Mouse (Mus musculus) retina, embryonic 14.5 days (tissue): ENCODE data around the gene Ramac.
A peak's percentile ranks its signal among the peaks of the same experiment; 100 is the strongest.

Experiments used
- DNase-seq: peaks from one replicate; pipeline ENCODE4 v3.0.0-alpha.2; 2015; ENCODE audit warnings: low spot score

Ramac gene

DNA sequence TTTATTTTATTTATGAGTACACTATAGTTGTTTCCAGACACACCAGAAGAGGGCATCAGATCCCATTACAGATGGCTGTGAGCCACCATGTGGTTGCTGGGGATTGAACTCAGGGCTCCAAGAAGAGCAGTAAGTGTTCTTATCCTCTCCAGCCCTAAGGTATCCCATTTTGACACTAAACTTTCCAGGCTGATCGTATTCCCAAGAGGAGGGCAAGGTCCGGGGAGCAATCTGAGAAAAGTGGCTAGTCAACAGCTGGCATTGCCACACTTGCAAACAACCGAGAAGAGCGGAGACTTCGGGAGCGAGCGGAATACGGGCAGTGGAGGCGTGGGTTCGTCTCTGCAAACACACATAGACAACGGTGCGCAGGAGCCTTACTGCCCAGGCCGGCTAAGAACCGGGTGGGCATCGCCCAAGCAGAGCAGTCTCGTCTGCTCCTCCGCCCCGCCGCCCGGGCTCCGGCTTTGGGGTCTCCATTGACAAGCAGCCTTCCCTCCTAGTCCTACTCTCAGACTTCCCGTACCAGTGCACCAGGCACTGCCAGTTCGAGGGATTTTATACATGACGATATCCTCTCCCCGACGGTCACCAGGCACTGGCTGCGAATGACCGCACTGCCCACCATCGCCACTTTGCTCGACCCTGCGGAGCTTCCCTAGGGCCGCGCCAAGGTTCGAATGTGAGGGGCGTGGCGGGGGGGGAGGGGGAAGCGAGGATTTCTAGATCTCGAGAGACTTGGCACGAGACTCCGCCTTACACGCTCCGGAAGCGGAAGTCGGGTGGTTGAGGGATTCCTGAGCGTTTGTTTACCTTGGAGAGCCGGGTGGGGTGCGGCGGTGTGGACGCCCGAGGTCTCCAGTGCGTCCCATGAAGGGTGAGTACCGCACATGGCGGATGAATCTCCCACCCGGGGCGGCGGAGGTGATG, at the start of gene Ramac:
Ramac (plus strand) TSS at position 746 of the 930 bp plus-strand sequence.
- peak; percentile 96 for DNase-seq

DNA sequence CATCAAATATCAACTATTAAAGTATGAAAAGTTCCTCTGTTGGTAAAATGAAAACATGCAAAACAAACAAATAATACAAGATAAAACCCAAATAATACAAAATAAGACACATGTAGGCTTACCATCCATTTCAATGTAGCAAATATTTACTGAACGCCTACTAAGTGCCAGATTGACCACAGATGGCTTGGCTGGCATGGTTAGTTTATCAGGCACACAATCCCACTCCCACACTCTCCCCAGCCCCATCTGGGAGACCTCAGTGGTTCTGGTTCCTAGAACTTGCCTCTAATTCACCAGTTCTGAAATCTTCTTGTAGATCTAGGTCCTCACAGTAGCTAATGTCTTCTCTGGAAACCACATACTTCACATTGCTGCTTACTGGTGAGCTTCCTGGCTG, 44.1 kb upstream of the Ramac start:
- DNase-seq: no peak

DNA sequence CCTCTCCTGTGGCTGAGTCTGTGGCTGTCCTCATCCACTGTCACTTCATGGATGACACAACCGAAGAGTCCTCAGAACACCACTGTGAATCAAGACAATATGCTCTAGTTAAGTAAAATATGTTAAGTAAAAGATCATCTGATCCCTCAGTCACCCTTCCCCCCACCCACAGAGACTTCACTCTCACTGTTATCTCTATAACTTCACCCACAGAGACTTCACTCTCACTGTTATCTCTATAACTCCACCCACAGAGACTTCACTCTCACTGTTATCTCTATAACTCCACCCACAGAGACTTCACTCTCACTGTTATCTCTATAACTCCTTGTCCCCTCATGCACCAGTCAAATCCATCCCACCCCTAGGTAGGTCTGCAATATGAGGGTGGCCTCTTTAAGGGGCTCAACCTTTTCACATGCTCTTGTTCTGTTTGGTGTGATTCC, 43.5 kb upstream of the Ramac start:
- no peak for DNase-seq

DNA sequence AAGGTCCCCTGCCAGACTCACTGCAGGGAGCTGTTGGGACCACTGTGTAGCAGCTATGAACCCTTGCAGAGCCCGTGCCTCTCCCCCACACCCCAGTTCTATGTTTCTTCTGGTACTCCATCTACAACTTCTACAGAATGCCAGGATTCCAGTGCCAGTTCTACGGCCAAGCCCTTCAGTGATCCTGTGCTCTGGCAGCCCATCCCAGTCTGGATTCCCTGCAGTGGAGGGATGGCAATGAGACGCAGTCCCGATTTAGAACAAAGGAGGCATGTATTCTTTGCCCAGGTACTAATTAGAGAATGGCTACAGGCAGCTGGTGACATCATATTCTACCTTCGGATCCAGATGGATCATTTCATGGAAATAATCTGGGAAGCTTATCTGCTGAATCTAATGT, 41.5 kb upstream of the Ramac start:
- DNase-seq: no peak

DNA sequence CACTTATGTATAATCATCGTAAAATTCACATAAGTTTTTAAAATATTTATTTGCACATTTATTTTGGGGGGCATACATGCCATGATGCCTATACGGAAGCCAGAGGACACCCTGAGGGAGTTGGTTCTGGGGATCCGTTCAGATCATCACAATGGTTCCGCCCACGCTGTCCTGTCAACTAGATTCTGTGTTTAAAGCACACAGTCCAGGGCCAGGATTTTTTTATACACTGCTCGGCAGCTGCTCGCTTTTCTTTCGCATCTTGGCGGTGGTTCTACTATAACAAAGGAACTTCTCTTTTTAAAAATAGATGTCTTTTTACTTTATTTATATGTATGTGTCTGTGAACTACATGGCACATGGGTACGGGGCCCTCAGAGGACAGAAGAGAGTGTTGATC, 38.9 kb upstream of the Ramac start:
- DNase-seq: no peak

DNA sequence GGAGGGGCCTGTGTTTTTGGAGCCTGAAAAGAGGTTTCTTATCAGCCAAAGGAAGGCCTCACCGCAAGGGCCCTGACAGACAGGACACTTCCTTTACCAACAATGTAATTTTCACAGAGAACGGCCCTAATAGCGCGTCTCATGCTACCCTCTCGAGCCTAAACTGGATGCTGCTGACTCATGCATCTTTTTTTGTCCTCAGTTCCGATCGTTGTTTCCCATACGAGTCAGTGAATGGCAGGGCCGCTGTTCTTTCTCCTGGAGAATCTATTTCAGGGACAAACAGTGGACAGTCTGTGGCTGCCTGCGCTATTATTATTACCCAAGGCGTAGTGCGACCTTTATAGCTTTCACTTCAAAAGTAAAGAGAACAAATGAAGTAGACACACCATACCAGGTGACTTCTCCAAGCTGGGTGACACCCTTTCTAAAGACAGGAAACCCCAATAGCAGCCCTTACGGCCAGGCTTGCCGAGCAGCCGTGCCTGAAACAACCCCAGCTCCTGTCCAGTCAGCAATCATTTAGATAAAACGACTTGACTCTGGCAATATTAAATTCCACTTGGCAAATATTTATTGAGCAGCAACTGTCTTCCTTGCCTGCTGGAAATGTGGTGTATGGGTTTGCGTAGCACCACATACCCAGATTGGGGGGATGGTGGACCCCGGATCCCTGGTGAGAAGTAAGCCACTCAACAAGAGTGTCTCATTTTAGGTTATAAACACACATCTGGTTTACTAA, 36.6 kb upstream of the Ramac start:
- no peak for DNase-seq

DNA sequence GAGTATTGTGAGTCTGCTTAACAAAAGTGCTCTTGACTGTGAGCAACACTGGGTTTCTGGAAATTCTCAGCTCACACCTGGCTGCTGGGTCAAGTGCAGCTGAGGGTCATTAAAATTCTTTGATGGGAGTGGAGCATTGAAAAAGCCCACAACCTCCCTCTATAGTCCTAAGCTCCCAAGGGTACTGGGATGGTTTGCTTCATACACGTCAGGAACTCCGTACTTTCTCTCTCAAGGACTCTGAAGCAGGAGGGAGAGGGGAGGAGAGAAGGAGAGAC, 36.1 kb upstream of the Ramac start:
- no peak for DNase-seq

DNA sequence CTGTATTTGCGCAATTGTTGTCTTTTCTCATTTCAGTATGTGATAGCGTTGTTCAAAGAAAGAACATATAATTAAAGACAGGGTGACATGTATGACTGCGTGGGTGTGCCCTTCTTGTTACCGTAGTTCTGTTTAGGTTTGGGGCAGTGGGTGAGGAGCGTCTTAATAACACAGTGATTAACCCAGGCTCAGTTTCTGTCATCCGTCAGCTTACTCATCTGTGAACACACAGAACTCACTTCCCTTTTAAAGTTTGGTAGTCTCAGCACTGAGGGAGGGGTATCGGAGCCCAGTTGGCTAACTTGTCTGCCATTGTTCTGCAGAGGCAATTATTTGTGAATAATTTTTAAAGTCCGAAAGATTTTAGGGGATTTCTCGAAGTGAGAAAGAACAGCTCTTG, 35.0 kb upstream of the Ramac start:
- no peak for DNase-seq

DNA sequence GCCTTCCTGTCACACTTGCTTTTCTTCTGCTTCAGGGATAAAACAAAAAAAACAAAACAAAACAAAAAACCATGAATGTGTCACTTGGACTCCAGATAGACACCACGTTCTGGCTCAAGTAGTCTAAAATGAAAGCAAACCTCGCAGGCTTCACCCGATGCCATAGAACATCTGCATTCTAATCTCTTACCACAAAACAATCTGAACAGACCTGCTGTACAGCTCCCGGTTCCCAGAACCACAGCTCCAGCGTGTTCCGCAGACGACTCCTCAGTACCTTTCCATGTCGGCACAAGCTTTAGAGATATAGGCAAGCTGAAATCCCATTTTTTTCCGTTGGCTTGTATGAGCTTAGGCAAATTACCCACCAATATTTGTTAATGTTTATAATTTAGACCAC, 32.9 kb upstream of the Ramac start:
- DNase-seq: no peak

DNA sequence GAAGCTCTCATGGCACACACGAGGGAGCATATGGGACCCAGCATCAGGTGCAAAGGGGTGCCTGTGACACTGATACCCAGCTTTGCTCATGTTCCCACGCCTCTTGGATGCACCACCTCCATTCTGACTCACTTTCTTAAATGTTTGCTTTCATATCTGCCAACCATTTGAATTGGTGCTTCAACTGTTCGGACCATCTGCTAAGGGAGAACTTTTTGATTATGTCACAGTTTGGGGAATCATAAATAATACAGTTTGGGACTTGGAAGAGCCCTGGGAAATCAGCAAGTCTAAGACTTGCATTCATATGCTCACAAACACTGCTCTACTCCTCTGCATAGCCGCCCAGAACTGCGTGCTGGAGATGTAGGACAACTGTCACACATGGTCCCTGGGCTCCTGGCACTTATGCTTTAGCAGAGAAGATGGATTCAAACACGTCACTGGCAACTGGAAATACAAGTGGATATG, 31.5 kb upstream of the Ramac start:
- no peak for DNase-seq

DNA sequence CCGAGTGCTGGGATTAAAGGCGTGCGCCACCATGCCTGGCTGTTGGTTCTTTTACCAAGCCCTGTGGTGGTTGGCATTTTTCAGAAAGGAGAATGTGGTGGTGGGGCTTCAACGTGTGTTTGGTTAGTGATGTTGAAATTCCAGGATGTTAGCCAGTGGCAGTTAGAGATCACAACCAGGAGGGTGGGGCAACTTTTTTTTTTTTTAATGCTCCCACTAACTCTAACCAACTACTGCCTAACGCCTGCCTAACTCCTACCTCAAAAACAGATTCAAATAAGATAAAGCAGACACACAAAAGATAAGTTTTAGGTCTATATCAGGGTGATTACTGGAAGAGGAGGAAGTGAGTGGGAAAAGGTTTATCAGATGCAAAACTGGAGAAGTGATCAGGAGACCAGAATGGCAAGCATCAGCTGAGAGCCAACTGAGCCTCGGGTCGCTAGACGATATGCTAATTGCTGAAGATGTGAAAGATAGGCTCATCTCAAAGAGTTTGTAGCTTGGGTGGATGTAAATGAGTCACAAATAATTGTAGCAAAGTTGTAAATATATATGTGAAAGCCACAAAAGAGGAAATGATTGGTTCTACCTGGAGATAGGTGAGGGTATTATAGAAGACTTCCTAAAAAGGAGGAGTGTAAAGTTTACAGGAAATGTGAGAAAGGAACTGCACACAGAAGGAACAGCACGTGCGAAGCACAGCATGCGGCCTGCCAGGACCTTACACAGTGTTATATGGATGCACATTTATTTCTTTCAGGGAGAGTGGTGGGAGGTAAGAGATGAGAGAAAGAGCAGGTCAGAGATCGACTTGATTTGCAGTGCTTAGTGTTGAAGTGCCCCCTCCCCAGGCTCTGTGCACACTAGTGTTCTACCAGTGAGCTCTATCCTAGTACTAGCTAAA, 30.3 kb upstream of the Ramac start:
- no peak for DNase-seq

DNA sequence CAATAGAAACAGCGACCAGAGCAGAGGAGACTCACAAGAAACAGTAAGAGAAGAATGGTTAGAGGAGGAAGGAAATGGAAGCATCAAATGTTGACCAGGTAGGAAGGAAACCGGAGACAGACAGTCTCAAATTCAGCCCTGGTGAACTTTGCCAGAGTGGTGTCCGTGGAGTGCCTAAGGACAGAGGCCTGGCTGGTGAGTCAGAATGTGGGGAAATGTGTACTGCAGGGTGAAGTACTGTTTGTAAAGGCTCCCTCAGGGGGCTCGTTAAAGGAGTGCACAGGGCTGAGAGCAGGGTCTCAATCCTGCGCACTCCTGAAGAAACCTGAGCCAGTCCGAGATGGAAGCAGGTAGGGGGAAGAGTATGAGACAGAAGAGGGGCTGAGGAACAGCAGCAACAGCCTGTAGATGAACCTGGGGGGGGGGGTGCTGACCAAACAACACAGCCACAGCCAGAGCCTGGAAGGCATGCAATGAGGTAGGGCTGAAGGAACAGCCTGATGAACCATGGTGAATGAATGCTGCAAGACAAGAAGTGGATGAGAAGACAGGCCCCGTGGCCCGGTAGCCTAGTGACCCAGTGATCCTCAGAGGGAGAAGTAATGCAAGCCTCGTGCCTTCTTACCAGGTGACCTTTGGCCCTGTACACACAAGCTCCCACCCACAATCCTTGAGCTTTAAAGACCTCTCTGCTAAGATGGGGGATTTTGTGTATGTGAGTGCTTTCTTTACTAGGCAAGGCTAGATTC, 27.3 kb upstream of the Ramac start:
- no peak for DNase-seq

DNA sequence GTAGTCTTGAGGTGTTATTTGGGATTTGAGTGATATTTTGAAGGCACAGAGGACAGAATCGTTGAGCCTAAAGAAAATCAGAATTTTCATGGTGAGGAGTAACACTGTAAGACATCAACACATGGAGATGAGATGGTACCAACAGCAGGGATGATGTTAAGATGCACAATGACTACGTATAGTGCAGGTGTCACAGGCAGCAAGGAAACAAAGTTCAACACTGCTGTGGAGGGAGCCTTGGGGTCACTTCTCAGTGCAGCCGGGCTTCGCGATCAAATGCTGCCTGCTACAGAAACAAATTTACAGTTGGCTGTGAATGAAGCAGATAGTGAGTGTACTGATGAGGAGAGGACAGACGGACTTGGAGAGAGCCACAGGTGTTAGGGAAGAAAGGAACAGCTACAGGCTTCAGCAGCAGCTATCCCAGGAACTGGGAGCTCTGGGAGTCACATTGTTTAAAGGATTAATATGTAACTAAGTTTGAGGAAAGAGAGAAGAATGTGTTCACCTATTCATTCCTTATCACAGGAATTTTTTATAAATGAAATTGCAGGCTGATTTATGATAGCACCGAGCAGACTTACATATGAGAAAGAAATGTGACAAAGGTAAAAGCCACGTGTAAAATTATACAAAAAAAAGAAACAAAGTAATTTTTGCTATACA, 23.9 kb upstream of the Ramac start:
- DNase-seq: no peak

DNA sequence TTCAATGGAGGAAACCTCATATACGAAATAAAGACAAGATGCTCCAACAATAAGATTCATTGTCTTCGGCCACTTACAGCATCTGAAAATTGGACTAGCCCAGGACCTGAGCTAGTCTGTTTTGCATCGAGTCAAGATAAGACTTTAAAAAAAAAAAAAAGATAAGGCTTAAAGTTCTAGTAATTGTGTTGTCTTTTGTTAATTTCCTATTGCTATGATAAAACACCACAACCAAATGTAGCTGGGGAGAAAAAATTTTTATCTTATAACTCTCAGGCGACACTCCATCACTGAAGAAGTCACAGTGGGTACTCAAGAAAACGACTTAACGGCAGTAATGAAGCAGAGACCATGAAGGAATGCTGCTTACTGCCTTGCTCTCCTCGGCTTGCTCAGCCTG, 22.7 kb upstream of the Ramac start:
- DNase-seq: no peak

DNA sequence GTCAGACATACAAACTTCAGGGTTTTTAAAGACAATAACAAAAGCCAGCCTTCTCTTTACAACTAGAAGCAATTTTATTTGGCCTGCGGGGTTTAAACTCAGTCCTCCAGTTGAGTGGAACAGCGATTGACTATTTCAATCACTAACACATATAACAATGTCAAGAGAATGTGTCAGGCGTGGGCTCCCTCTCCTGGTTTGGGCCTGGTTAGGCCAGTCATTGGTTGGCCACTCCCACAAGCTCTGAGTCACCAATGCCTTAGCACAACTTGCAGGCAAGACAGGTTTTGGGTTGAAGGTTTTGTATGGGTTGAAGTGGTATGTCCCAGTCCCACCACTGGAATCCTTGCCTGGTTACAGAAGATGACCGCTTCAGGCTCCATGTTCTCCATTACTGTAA, 18.6 kb upstream of the Ramac start:
- peak; percentile 24 for DNase-seq

DNA sequence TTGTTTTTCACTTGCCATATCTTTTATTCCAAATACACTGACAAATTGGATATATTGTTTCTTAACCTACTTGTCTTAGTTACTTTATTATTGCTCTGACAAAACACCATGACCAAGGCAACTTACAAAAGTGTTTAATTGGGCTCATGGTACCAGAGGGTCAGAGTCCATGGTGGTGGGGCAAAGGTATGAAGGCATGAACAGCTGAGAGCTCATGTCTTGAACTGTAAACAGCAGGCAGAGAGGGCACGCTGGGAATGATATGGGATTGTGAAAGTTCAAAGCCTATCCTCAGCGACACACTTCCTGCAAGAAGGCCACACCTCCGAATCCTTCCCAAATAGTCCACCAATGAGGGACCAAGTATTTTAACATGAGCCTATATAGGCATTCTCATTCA, 14.8 kb upstream of the Ramac start:
- no peak for DNase-seq

DNA sequence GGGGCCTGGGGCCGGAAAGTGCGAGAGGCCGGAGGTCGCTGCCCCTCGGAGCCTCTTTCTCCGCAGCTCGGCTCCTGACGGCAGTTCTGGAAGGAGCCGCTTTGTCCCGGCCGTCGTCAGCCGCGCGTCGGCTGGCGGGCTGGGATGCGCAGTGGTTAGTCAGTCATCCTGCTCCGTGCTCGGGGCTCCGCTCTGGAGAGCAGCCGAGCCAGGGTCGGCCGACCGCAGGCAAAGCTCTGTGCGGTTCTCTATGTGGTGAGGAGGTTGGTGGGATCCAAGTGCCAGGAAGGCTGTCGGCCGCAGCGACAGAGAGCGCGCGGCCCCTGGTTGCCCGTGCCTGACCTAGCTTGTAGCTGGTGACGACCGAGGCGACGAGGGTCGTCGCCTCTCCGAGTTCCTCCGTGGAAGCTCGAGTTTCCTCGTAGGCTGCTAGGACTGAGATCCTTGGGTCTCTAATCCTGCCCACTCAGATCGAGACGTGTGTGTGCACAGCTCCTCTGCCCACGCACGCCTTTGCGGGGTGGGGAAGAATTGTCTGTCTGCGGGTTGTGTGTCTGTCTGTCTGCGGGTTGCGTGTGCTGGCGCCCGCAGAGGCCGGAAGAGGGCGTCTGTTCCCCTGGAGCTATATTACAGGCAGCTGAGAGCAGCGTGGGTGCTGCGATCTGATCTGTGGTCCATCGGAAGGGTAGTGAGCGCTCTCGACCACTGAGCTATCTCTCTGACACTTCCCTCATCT, 553 bp downstream of the Ramac start:
- DNase-seq: peak; percentile 51

DNA sequence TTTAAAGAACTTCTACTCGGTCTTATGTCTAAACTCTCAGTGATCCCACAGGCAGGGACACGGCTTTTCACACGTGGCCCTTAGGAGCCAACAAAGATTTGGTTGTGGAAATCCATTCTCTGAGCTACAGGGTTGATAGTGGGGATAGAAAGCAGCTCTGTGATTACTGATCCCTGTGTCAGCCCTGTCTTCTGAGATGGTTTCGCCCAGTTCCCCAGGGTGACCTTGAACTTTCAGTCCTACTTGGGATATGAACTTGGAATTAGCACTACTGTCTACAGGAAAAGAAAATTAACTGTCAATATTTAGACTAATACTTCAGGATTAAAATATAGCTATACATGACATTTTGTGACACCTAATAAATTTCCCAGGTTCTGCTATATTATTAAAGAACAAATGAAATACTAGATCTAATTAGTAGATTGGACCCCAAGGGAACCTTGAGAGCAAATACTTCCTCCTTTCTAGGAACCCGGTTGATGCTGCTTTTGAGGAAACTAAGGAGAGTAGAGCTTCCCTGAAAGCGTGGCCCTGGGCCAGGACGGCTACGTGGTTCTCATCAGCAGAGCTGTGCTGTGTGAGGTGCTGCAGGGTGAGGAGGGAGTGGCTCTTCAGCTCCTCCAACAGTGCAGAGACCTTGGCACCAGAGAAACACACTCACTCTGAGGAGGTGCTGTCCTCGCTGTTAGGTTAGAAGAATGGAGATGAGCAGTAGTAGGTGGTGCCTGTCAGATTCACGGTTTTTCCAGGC, 10.2 kb downstream of the Ramac start:
- DNase-seq: no peak

DNA sequence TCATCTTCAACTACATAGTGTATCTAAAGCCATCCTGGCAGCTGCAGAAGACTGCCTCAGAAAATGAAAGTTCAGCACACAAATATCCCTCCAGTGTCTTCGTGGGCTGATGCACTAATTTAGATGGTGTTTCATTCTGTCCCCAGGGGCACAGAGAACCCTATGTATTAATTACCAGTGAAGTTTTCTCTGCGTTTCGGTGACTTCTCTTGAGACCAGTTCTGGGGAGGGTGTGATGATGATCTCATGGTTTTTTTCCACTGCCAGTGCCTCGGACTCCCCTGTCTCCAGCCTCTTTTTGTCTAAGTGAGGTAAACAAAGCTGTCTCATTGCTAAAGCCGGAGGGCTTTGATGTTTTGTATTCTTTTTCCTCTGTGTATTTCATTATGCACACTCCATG, 12.6 kb downstream of the Ramac start:
- DNase-seq: no peak
